Mouse (Mus musculus) testis, adult 2 months (tissue): ENCODE data around the gene Immp2l.

Experiments
- CTCF ChIP-seq: fragments of 200-500 bp; IDR thresholded peaks from 2 replicates; pipeline ENCODE4 v1.5.1; 2012; ENCODE audit warnings: low read depth, mild to moderate bottlenecking, inconsistent platforms, low read length, moderate library complexity; ENCODE audit not compliant: control insufficient read depth, insufficient read depth, insufficient replicate concordance
- POLR2A ChIP-seq: fragments of 200-500 bp; IDR thresholded peaks from 2 replicates; pipeline ENCODE4 v1.6.1; 2012; ENCODE audit warnings: low read depth, mild to moderate bottlenecking, inconsistent platforms, low read length, moderate library complexity; ENCODE audit not compliant: control insufficient read depth

DNA sequence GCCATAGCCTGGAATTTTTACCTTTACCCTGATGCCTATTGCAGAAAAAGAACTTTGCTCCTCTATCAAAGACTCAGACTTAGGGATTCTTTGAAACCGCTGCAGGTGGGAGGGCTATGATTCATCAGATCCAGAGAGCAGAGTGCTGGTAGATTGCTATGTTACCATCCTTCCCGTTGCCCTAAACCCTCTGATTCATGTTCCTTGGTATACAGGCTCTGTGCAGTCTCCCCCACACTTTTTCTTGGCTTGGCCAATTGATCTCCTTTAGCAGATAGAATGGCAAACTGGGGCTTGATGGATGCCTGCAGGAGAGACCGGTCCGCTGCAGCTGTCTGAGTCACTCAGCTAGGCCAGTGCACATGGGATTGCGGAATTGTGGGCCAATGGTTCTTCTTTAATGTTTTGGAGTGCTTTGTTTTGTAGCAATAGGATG, 66.1 kb downstream of the Immp2l start:
- no peak for TF ChIP-seq POLR2A
- TF ChIP-seq CTCF = no peak
